Mouse (Mus musculus) lung, embryonic 14.5 days (tissue): ENCODE data around the gene 4930558C23Rik. TPM values are rescaled to one million over a fixed set of nuclear protein-coding genes. Genes with fewer than 3 reads are reported as not detected.
"Not testable (repeated sequence)": the region's sequence is repeated elsewhere in the genome, so short reads cannot be mapped to it uniquely, and the experiment has no call there.

Source experiments
- ATAC-seq: fragments of 200-750 bp; cut with Nextera tagmentation; 2 replicates; pipeline ENCODE4 v1.8.0; 2017; ENCODE audit warnings: mild to moderate bottlenecking, moderate TSS enrichment, moderate library complexity; ENCODE audit not compliant: insufficient read depth
- DNase-seq: peaks from one replicate; pipeline ENCODE4 v3.0.0-alpha.2; 2015
- H3K27ac ChIP-seq: fragments of 300-500 bp; sonication (generic); 2 replicates; pipeline ENCODE4 v1.5.1; 2014; ENCODE audit warnings: low read depth, mild to moderate bottlenecking, moderate library complexity
- H3K27me3 ChIP-seq: fragments of 300-500 bp; sonication (generic); 2 replicates; pipeline ENCODE4 v1.6.1; 2014; ENCODE audit warnings: low read length, control low read depth; ENCODE audit not compliant: insufficient read depth
- H3K36me3 ChIP-seq: fragments of 300-500 bp; sonication (generic); 2 replicates; pipeline ENCODE4 v1.6.1; 2014; ENCODE audit warnings: control low read depth; ENCODE audit not compliant: insufficient read depth
- H3K4me1 ChIP-seq: fragments of 300-500 bp; sonication (generic); 2 replicates; pipeline ENCODE4 v1.6.1; 2014; ENCODE audit warnings: antibody characterized with exemption, control low read depth; ENCODE audit not compliant: insufficient read depth
- H3K4me2 ChIP-seq: fragments of 300-500 bp; sonication (generic); 2 replicates; pipeline ENCODE4 v1.6.1; 2014; ENCODE audit warnings: mild to moderate bottlenecking
- H3K4me3 ChIP-seq: fragments of 300-500 bp; sonication (generic); 2 replicates; pipeline ENCODE4 v1.5.1; 2014; ENCODE audit warnings: low read depth, low read length
- H3K9ac ChIP-seq: fragments of 300-500 bp; sonication (generic); 2 replicates; pipeline ENCODE4 v1.6.1; 2014
- H3K9me3 ChIP-seq: fragments of 300-500 bp; sonication (generic); 2 replicates; pipeline ENCODE4 v1.6.1; 2016; ENCODE audit warnings: low read depth, low read length, control low read depth
- CTCF ChIP-seq: IDR thresholded peaks from 2 replicates; pipeline ENCODE4 v1.5.1; 2016; ENCODE audit warnings: antibody characterized with exemption, low read depth
- WGBS: fragments of 180-500 bp; shearing (Covaris S2); extraction: QIAGEN DNeasy Blood & Tissue Kit; methylation state at CpG from one replicate; pipeline ENCODE4 v1.1.7; 2014; 5-methylcytosine and 5-hydroxymethylcytosine counted together
- polyA plus RNA-seq: library from polyadenylated mRNA; unstranded; fragments of >200 nt; fragmentation: Nextera tagmentation; extraction: Ambion mirVana; gene quantifications from 2 replicates; pipeline ENCODE4 v1.2.1, GENCODE M21; 2014

The 4930558C23Rik gene
- polyA plus RNA-seq, 1 experiment from 2014 or later = not detected

DNA sequence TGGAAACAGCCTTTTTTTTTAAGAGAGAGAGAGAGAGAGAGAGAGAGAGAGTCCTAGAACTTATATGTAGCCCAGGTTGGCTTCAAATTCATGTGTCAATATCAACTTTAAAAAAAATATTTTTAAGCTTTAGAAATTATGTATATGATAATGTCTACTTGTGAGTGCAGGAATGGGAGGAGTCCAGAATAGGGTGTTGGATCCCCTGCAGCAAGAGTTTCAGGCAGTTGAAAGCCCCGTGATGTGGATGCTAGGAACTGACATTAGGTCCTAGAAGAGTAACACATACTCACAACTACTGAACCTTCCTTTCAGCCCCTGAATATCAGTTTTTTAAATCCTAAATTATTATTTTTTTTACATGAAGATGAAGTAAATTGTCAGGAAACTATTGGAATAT, 32.9 kb upstream of the 4930558C23Rik start:
- no peak for ATAC-seq
- Histone ChIP-seq H3K9ac (no peak overlapping the region), H3K9me3 (no peaks in the 10 kb centered on the region), H3K4me3 (peak overlapping the region; percentile 73), H3K36me3 (peaks cover 28% of the 10 kb centered on the region), H3K27ac (no peak overlapping the region), H3K27me3 (no peaks in the 10 kb centered on the region), H3K4me2 (peak overlapping the region; percentile 64), H3K4me1 (no peaks in the 10 kb centered on the region)
- no peak for DNase-seq
- TF ChIP-seq CTCF = no peak
- WGBS = 45% methylated on average over 1 of the region's 1 CpGs

GRCm38 (mm10) chr3:95434983-95435370, 32.3 kb upstream of the 4930558C23Rik start:
- Histone ChIP-seq H3K36me3 (peaks cover 23% of the 10 kb centered on the region), H3K4me1 (no peaks in the 10 kb centered on the region), H3K27me3 (no peaks in the 10 kb centered on the region), H3K9me3 (no peaks in the 10 kb centered on the region), H3K4me3 (peak overlapping the region; percentile 73), H3K4me2 (peak overlapping the region; percentile 64), H3K27ac (peak overlapping the region; percentile 88), H3K9ac (peak overlapping the region; percentile 76)
- 3% methylated on average over 7 of the region's 7 CpGs for WGBS
- TF ChIP-seq CTCF = no peak
- peak; percentile 37 for DNase-seq
- no peak for ATAC-seq

DNA sequence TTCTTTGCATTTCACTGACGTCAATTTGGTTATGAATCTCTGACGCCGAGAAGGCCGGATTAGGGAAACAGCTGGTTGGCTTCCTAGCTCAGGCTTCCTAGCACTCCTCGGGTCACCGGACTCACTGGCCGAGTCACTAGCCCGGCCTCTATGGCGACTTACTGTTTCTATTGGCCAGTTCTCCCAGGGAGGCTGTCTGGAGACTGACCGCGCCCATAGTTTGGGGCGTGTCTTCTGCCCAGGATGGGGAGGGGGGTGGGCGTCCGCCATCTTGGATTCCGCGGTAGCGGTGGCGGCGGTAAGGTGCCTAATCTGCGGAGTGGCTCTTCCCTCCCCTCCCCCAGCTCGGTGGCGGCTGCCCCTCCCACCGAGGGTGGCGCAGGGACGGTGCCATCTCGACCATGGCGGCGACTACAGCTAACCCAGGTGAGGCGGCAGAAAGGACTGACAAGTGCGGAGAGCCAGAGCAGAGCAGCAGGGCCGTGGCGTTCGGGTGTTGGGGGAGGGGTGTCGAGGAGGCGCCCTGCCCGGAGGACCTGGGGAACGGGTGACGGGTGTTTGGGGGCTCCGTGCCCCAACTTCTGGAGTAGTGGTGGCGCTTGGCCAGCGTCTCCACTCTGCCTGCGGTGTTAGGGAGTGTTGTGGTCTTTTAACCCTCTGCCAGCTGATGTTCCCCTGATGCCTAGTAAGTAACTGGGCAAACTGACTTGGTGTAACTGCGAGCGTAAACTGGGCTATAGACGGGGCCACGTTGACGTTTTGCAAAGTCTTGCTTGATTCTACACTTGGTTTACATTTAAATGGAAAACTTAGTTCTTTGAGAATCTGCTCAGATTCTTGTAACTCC, 31.7 kb upstream of the 4930558C23Rik start, which contains the start of gene Arnt:
TSS of gene Arnt (plus strand) at position 253 of the 847 bp plus-strand sequence.
- Histone ChIP-seq H3K4me1 (no peaks in the 10 kb centered on the region), H3K9ac (peak within 1 kb of the TSS; percentile 76), H3K27ac (peak within 1 kb of the TSS; percentile 88), H3K4me2 (peak within 1 kb of the TSS; percentile 64), H3K27me3 (no peaks in the 10 kb centered on the region), H3K9me3 (no peaks in the 10 kb centered on the region), H3K36me3 (peaks cover 20% of the 10 kb centered on the region), H3K4me3 (peak within 1 kb of the TSS; percentile 73)
- DNase-seq = peak; percentile 97
- WGBS = under 1% methylated on average over 47 of the region's 47 CpGs
- peak; percentile 100 for ATAC-seq
- no peak for TF ChIP-seq CTCF

- ATAC-seq = no peak
- Histone ChIP-seq H3K36me3 (peaks cover 12% of the 10 kb centered on the region; the same call in 1 of the 2 replicates), H3K27ac (0 out of 2 replicates have a peak overlapping the region, but pooled peaks have one; percentile 22), H3K4me1 (no peaks in the 10 kb centered on the region), H3K9ac (peak overlapping the region; percentile 76; the same call in 1 of the 2 replicates), H3K4me3 (peak overlapping the region; percentile 73), H3K27me3 (no peaks in the 10 kb centered on the region), H3K9me3 (no peaks in the 10 kb centered on the region), H3K4me2 (peak overlapping the region; percentile 61)
- WGBS = 67% methylated on average over 10 of the region's 10 CpGs
- DNase-seq = no peak
- TF ChIP-seq CTCF = no peak
Measured at GRCm38 (mm10) chr3:95433301-95433915, 30.8 kb upstream of the 4930558C23Rik start.

DNA sequence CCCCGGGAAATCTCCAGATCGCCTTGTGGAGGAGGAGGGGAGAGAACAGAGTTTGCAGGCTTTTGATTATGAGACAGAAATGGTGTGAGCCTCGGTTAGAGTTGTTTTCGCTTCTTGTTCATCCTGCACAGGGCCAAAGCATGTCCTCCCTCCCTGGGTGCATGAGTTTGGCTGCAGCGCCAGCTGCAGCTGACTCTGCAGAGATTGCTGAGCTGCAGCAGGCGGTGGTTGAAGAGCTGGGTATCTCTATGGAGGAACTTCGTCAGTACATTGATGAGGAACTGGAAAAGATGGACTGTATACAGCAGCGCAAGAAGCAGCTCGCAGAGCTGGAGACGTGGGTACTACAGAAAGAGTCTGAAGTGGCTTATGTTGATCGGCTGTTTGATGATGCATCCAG, 25.8 kb upstream of the 4930558C23Rik start:
- not testable (repeated sequence) for ATAC-seq, H3K9ac ChIP-seq, H3K27ac ChIP-seq, H3K4me1 ChIP-seq, H3K4me2 ChIP-seq, H3K9me3 ChIP-seq, DNase-seq, H3K27me3 ChIP-seq, H3K36me3 ChIP-seq, H3K4me3 ChIP-seq
- 64% methylated on average over 4 of the region's 11 CpGs for WGBS

- 10% methylated on average over 14 of the region's 21 CpGs for WGBS
- Histone ChIP-seq H3K9ac (peak overlapping the region; percentile 32; the same call in 1 of the 2 replicates), H3K4me2 (peak overlapping the region; percentile 54), H3K4me3 (peak overlapping the region; percentile 29)
- not testable (repeated sequence) for DNase-seq, H3K9me3 ChIP-seq, H3K36me3 ChIP-seq, H3K4me1 ChIP-seq, H3K27ac ChIP-seq, H3K27me3 ChIP-seq
- peak; percentile 38; the same call in 1 of the 2 replicates for ATAC-seq
Measured at GRCm38 (mm10) chr3:95427891-95428238, 25.2 kb upstream of the 4930558C23Rik start.

DNA sequence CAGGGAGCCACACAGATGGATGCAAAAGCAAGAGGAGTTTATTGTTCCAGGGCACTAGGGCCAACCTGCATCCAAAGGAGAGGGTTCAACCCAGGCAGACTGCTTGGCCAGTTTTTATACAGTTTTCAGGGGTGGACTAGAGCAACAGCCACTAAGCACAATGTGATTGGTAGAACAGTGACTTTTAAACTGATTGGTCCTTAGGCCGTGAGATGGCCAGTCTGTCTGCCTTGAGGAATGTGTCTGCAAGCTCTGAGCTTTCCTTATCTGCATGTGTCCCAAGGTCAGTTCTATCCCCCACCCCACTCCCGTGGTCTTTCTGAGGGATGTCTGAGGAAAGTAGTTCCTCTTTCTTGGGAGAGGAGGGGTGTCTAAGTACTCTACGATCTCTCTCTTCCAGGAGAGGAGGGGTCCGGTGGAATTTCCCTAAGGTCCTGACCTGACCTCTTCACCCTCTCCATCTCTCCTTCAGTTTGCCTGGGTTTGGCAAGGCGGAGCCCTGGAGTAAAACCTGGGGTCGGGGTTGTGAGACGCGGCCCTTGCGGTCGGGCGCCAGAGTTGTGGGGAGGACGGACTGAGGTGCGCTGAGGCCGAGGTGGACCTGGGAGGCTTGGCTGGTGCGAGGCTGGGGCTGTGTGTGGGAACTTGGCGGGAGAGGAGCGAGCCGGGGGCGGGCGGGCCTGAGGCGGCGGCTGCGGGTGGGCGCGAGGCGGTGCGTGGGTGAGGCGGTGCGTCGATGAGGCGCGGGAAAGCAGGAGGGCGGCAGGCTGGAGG, 24.7 kb upstream of the 4930558C23Rik start:
- not testable (repeated sequence) for H3K27me3 ChIP-seq, H3K4me1 ChIP-seq, DNase-seq, H3K36me3 ChIP-seq, H3K9me3 ChIP-seq, H3K27ac ChIP-seq
- H3K4me3 ChIP-seq = peak overlapping the region; percentile 29
- 43% methylated on average over 8 of the region's 33 CpGs for WGBS
- ATAC-seq = peak; percentile 75; the same call in 1 of the 2 replicates
- H3K9ac ChIP-seq = 0 out of 2 replicates have a peak overlapping the region, but pooled peaks have one; percentile 32
- H3K4me2 ChIP-seq = peak overlapping the region; percentile 54

DNA sequence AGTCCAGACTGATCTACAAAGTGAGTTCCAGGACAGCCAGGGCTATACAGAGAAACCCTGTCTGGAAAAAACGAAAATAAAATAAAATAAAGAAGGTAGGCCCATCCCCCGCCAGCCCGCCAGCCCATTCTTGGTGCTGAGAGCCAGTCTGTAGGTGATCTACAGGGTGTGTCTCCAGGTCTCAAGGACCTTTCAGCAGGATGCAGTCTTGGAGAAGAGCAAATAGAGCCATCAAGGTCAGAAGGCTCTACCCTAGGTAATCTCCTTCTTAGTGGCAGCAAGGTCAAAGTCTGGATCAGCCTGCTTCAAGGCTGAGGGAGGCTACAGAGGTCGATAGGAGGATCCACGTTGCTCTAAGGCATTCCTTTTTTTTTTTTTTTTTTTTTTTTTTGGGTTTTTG, 23.8 kb upstream of the 4930558C23Rik start:
- not testable (repeated sequence) for H3K36me3 ChIP-seq, DNase-seq, H3K9me3 ChIP-seq, H3K9ac ChIP-seq, H3K4me3 ChIP-seq, H3K4me1 ChIP-seq, H3K27me3 ChIP-seq, H3K4me2 ChIP-seq, H3K27ac ChIP-seq, ATAC-seq
- WGBS = 82% methylated on average over 5 of the region's 5 CpGs
